Mouse (Mus musculus) embryonic facial prominence, embryonic 11.5 days (tissue): Measurements from ENCODE around the gene Cggbp1. TPM values are rescaled to one million over a fixed set of nuclear protein-coding genes. Genes with fewer than 3 reads are reported as not detected.
A peak's percentile ranks its signal among the peaks of the same experiment; 100 is the strongest.

Experiments
- ATAC-seq: fragments of 200-750 bp; cut with Nextera tagmentation; replicated peaks from 2 replicates; pipeline ENCODE4 v1.8.0; 2017; ENCODE audit warnings: low read depth; ENCODE audit not compliant: insufficient number of reproducible peaks, low FRiP score, low TSS enrichment
- DNase-seq: peaks from one replicate; pipeline ENCODE4 v3.0.0-alpha.2; 2015; ENCODE audit warnings: low spot score
- H3K27ac ChIP-seq: fragments of 300-500 bp; sonication (generic); replicated peaks from 2 replicates; pipeline ENCODE4 v1.5.1; 2014; ENCODE audit warnings: mild to moderate bottlenecking, low read depth, low read length, control low read depth
- H3K27me3 ChIP-seq: fragments of 300-500 bp; sonication (generic); 2 replicates; pipeline ENCODE4 v1.6.1; 2014; ENCODE audit warnings: mild to moderate bottlenecking, low read length, moderate library complexity, mixed read lengths; ENCODE audit not compliant: control insufficient read depth, insufficient read depth
- H3K36me3 ChIP-seq: fragments of 300-500 bp; sonication (generic); replicated peaks from 2 replicates; pipeline ENCODE4 v1.6.1; 2014; ENCODE audit warnings: low read depth, mild to moderate bottlenecking, low read length, moderate library complexity, mixed read lengths; ENCODE audit not compliant: control insufficient read depth, insufficient read depth
- H3K4me1 ChIP-seq: fragments of 300-500 bp; sonication (generic); 2 replicates; pipeline ENCODE4 v1.6.1; 2014; ENCODE audit warnings: low read length, mixed read lengths; ENCODE audit not compliant: control insufficient read depth, insufficient read depth
- H3K4me2 ChIP-seq: fragments of 300-500 bp; sonication (generic); 2 replicates; pipeline ENCODE4 v1.6.1; 2014; ENCODE audit warnings: low read depth, mild to moderate bottlenecking, control low read depth, low read length, moderate library complexity
- H3K4me3 ChIP-seq: fragments of 300-500 bp; sonication (generic); 2 replicates; pipeline ENCODE4 v1.5.1; 2014; ENCODE audit warnings: low read depth, low read length, control low read depth
- H3K9ac ChIP-seq: fragments of 300-500 bp; sonication (generic); replicated peaks from 2 replicates; pipeline ENCODE4 v1.6.1; 2014; ENCODE audit warnings: mild to moderate bottlenecking, control low read depth, low read length
- H3K9me3 ChIP-seq: fragments of 300-500 bp; sonication (generic); replicated peaks from 2 replicates; pipeline ENCODE4 v1.6.1; 2016; ENCODE audit warnings: mild to moderate bottlenecking, low read length, inconsistent platforms, mixed read lengths; ENCODE audit not compliant: control insufficient read depth
- WGBS: fragments of 180-500 bp; shearing (Covaris S2); extraction: QIAGEN DNeasy Blood & Tissue Kit; methylation state at CpG from one replicate; pipeline ENCODE4 v1.1.7; 2014; 5-methylcytosine and 5-hydroxymethylcytosine counted together
- polyA plus RNA-seq: library from polyadenylated mRNA; unstranded; fragments of >200 nt; fragmentation: Nextera tagmentation; extraction: Ambion mirVana; gene quantifications from 2 replicates; pipeline ENCODE4 v1.2.1, GENCODE M21; 2014

Gene Cggbp1
- polyA plus RNA-seq, 1 experiment from 2014 or later: 145 TPM

DNA sequence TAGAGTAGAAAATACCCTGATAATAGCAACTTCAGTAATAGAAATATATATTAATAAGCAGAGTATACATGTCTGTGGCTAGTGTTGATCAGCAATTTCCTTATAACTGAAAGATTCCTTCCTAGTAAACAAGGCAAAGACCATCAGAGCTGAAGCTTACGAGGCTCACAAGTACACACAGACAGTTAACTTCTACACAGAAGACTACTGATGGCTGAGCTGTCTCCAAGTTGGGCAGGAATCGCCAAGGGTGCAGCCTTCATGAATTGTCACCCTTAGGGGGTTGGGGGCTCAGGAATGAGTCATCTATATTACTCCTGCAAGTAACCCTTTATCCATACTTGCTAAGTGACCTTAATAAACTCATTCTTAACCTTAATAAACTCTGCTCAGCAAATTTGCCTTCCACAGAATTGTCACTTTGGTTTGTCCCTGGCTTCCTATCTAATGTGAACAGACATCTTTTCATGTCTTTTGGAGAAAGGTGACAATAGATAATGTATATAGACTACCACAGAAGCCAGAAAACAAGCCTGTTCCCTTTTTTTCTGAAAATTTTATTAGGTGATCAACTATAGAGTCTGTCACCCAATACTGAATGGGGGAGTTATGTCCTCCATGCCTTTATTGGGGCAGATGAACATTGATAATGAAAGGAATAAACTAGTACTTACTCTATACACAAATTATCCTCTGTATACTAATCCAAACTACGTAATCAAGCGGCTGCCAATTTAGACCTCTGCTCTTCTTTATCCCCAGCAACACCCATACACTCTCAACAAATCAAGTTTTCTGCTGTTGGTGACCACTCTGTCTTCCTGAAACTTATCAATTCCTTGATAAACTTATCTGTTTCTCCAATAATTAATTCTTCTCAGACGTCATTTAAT, 10.1 kb upstream of the Cggbp1 start:
- ATAC-seq (no peak), DNase-seq (no peak)
- Histone ChIP-seq H3K4me3 (no peak overlapping the region), H3K36me3 (no peaks in the 10 kb centered on the region), H3K9ac (no peak overlapping the region), H3K9me3 (no peaks in the 10 kb centered on the region), H3K4me2 (no peak overlapping the region), H3K4me1 (no peaks in the 10 kb centered on the region), H3K27me3 (no peaks in the 10 kb centered on the region), H3K27ac (no peak overlapping the region)
- WGBS: 87% methylated on average over 5 of the region's 5 CpGs

DNA sequence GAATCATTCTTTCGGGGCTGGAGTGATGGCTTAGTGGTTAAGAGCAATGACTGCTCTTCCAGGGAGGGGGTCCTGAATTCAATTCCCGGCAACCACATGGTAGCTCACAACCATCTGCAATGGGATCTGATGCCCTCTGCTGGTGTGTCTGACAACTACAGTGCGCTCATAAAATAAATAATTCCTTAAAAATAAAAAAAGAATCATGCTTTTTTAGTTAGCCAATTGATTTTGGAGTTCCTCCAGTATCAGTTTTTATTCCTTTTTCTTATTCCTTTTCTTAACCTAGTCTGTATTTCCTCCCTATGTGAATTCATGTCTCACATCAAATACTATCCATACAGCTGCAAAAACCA, 9.4 kb upstream of the Cggbp1 start:
- Histone ChIP-seq H3K4me2 (no peak overlapping the region), H3K4me1 (no peaks in the 10 kb centered on the region), H3K36me3 (no peaks in the 10 kb centered on the region), H3K27ac (no peak overlapping the region), H3K4me3 (no peak overlapping the region), H3K9ac (no peak overlapping the region), H3K9me3 (no peaks in the 10 kb centered on the region), H3K27me3 (no peaks in the 10 kb centered on the region)
- whole genome bisulfite sequencing: 98% methylated on average over 3 of the region's 3 CpGs
- DNase-seq (no peak), ATAC-seq (no peak)

DNA sequence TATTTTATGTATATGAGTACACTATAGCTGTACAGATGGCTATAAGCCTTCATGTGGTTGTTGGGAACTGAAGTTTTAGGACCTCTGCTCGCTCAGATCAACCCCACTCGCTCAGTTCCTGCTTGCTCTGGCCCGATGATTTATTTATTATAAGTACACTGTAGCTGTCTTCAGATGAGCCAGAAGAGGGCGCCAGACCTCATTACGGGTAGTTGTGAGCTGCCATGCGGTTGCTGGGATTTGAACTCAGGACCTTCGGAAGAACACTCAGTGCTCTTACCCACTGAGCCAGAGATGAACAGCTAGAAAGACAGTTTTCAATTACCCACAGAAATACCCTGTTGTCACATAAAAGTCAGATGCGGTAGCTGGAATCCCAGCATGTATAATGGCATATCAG, 5.8 kb upstream of the Cggbp1 start:
- H3K4me2 ChIP-seq: no peak overlapping the region
- no peak overlapping the region for H3K27ac ChIP-seq
- ATAC-seq (no peak), DNase-seq (no peak)
- no peaks in the 10 kb centered on the region for H3K4me1 ChIP-seq
- WGBS: 89% methylated on average over 8 of the region's 8 CpGs
- no peaks in the 10 kb centered on the region for H3K36me3 ChIP-seq
- H3K27me3 ChIP-seq: no peaks in the 10 kb centered on the region
- no peaks in the 10 kb centered on the region for H3K9me3 ChIP-seq
- no peak overlapping the region for H3K4me3 ChIP-seq
- H3K9ac ChIP-seq: no peak overlapping the region

DNA sequence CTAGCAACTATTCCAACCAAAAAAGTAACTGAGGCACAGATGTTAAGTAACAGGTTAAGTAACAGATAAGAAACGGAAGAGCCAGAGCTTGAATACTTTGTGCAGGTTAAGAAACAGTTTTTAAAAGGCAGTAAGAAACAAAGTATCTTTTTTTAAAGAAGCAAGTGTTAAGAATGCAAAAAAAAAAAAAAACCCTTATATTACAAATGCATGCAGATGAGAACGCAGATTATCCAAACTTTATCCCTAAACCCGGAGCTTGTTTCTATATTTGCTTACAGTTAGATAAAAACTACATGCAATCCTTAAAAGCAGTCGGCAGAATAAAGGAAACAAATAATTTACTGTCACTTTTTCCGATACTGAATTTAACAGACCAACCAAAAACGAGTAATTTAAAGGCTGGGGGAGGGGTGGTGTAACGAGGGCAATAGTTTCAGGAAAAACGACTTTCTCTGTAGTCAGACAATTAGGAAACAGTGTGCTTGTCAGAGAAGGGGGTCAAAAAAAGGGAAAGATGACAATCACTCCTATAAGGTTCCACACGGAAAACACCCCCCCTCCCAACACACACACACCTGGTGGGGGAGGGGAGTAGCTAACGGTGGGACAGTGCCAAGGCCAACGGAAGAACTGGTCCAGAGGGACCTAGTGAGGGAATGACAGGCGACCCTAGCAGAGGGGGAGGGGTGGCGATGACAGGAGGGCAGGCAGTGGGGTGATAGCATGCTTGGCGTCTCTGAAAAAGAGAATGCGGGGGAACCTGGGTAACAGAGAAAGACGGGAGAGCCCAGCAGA, 1.3 kb upstream of the Cggbp1 start:
- no peak; the same call in 1 of the 2 replicates for ATAC-seq
- no peaks in the 10 kb centered on the region for H3K9me3 ChIP-seq
- H3K4me2 ChIP-seq: peak overlapping the region; percentile 78
- no peaks in the 10 kb centered on the region for H3K27me3 ChIP-seq
- peak overlapping the region; percentile 90 for H3K9ac ChIP-seq
- DNase-seq: peak; percentile 33
- peak overlapping the region; percentile 92; the same call in 1 of the 2 replicates for H3K27ac ChIP-seq
- H3K4me1 ChIP-seq: no peaks in the 10 kb centered on the region
- H3K36me3 ChIP-seq: peaks cover 4% of the 10 kb centered on the region
- WGBS: 4% methylated on average over 16 of the region's 16 CpGs
- H3K4me3 ChIP-seq: peak overlapping the region; percentile 93

DNA sequence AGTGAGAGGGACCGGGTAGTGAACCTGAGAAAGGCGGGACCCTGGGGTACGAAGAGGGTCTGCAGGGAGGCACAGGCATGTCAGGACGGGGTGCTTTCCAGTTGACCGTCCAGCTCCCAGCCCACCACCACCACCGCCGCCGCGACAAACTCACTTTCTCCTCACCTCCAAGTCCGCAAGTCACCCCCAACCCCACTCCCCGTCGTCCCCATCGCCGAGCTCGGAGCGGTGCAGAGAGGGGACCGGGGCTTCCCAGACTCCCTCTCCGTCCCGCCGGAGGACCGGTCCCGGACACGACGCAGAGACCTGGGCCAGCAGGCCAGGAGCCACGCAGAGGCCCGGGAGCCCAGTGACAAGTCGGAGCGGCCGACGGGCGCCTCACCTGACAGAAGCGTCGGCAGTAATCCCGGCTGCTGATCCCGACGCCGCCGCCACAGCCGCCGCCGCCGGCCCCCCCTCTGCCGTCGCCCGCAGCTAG, 672 bp upstream of the Cggbp1 start:
- H3K27ac ChIP-seq: peak overlapping the region; percentile 92
- peak; percentile 40 for ATAC-seq
- no peak for DNase-seq
- peak overlapping the region; percentile 78 for H3K4me2 ChIP-seq
- H3K4me1 ChIP-seq: no peaks in the 10 kb centered on the region
- H3K9me3 ChIP-seq: no peaks in the 10 kb centered on the region
- H3K4me3 ChIP-seq: peak overlapping the region; percentile 93
- peaks cover 8% of the 10 kb centered on the region for H3K36me3 ChIP-seq
- H3K27me3 ChIP-seq: no peaks in the 10 kb centered on the region
- H3K9ac ChIP-seq: peak overlapping the region; percentile 90
- under 1% methylated on average over 28 of the region's 45 CpGs for WGBS

DNA sequence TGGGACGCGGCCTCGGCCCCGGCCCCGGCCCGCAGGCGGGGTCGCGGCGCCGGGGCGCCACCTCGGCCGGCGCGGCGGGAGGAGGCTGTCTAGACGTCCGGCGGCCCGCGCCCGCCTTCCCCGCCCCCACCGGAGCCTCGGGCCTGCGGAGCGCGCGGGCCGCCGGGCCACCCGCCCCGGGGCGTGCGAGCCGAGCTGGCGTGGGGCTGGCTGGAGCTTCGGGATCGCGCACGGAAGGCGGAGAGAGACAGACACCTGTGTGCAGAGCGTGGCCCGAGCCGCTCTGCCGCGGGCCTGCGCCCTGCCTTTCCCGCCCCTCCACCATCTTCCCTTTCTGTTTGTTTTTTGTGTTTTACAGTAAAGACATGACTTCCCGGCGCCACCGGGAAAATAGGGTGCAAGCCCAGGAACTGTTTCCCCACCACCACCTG, 660 bp downstream of the Cggbp1 start:
- ATAC-seq (peak; percentile 11; the same call in 1 of the 2 replicates), DNase-seq (peak; percentile 33)
- H3K36me3 ChIP-seq: peaks cover 8% of the 10 kb centered on the region
- H3K27me3 ChIP-seq: no peaks in the 10 kb centered on the region
- H3K4me3 ChIP-seq: peak overlapping the region; percentile 93
- WGBS: 0% methylated on average over 26 of the region's 53 CpGs
- H3K4me2 ChIP-seq: peak overlapping the region; percentile 53
- peak overlapping the region; percentile 93 for H3K27ac ChIP-seq
- H3K4me1 ChIP-seq: no peaks in the 10 kb centered on the region
- peak overlapping the region; percentile 95 for H3K9ac ChIP-seq
- no peaks in the 10 kb centered on the region for H3K9me3 ChIP-seq

DNA sequence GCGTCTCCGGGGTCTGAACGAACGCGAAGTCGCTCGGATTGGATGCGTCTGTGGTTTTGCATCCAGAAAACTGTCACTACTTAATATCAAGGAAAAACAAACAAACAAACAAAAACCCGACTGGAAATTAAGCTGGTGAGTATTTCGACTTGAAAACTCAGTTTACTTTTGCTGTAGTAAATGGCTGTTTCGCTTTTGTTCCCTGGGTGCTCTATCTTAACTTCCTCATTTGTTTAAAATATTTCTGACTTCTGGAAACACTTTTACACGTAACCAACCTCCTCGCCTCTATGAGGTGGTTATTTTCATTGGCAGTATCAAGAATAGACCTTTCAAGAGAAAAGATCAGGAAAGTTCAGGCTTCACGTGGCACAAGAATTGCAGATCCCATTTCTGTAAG, 1.1 kb downstream of the Cggbp1 start:
- H3K4me3 ChIP-seq: peak overlapping the region; percentile 93
- 0 out of 2 replicates have a peak overlapping the region, but pooled peaks have one; percentile 93 for H3K27ac ChIP-seq
- H3K9me3 ChIP-seq: no peaks in the 10 kb centered on the region
- no peaks in the 10 kb centered on the region for H3K4me1 ChIP-seq
- peaks cover 8% of the 10 kb centered on the region for H3K36me3 ChIP-seq
- ATAC-seq (no peak), DNase-seq (no peak)
- 7% methylated on average over 14 of the region's 14 CpGs for WGBS
- H3K4me2 ChIP-seq: peak overlapping the region; percentile 53
- H3K27me3 ChIP-seq: no peaks in the 10 kb centered on the region
- peak overlapping the region; percentile 95 for H3K9ac ChIP-seq
